Mouse (Mus musculus): ENCODE measurements at regions not wholly inside any gene's neighbourhood (a gene's known extent, or its start where the extent isn't known, plus 50 kb on each side); places are given as distances from the start of the nearest gene placed in this dataset.

GRCm38 (mm10) chr11:84706692-84707091 lies 112.6 kb downstream of the Mrm1 start:
- no peak for DNase-seq (ENCODE audit: extremely low spot score, low read depth, low spot score)

GRCm38 (mm10) chr11:84701319-84702175 lies 117.8 kb downstream of the Mrm1 start:
- no peak for DNase-seq (ENCODE audit: extremely low spot score, low read depth, low spot score)

- DNase-seq (ENCODE audit: extremely low spot score, low read depth, low spot score) = no peak
Measured at GRCm38 (mm10) chr11:84697521-84697920, 121.8 kb downstream of the Mrm1 start.

- no peak for DNase-seq (ENCODE audit: extremely low spot score, low read depth, low spot score)
Measured at GRCm38 (mm10) chr11:84692638-84693037, 126.7 kb downstream of the Mrm1 start.

- no peak for DNase-seq (ENCODE audit: extremely low spot score, low read depth, low spot score)
Measured at GRCm38 (mm10) chr11:84691410-84692148, 127.7 kb downstream of the Mrm1 start.

- no peak for DNase-seq (ENCODE audit: extremely low spot score, low read depth, low spot score)
Measured at GRCm38 (mm10) chr11:84686473-84686872, 132.8 kb downstream of the Mrm1 start.

- no peak for DNase-seq (ENCODE audit: extremely low spot score, low read depth, low spot score)
Measured at GRCm38 (mm10) chr11:84684325-84684724, 135.0 kb downstream of the Mrm1 start.

- no peak for DNase-seq (ENCODE audit: extremely low spot score, low read depth, low spot score)
Measured at GRCm38 (mm10) chr11:84682931-84683330, 136.4 kb downstream of the Mrm1 start.

GRCm38 (mm10) chr11:84676377-84677078 lies 142.8 kb downstream of the Mrm1 start:
- no peak for DNase-seq (ENCODE audit: extremely low spot score, low read depth, low spot score)

- DNase-seq (ENCODE audit: extremely low spot score, low read depth, low spot score) = no peak
Measured at GRCm38 (mm10) chr11:84672841-84673473, 146.4 kb downstream of the Mrm1 start.

- no peak for DNase-seq (ENCODE audit: extremely low spot score, low read depth, low spot score)
Measured at GRCm38 (mm10) chr11:84671585-84671984, 146.2 kb upstream of the Lhx1 start.

GRCm38 (mm10) chr11:84667711-84668110 lies 142.4 kb upstream of the Lhx1 start:
- no peak for DNase-seq (ENCODE audit: extremely low spot score, low read depth, low spot score)

- no peak for DNase-seq (ENCODE audit: extremely low spot score, low read depth, low spot score)
Measured at GRCm38 (mm10) chr11:84664258-84664657, 138.9 kb upstream of the Lhx1 start.

- peak; percentile 64 for DNase-seq (ENCODE audit: extremely low spot score, low read depth, low spot score)
Measured at GRCm38 (mm10) chr11:84661981-84662380, 136.6 kb upstream of the Lhx1 start.

GRCm38 (mm10) chr11:84660877-84661276 lies 135.5 kb upstream of the Lhx1 start:
- no peak for DNase-seq (ENCODE audit: extremely low spot score, low read depth, low spot score)

GRCm38 (mm10) chr11:84659370-84659937 lies 134.1 kb upstream of the Lhx1 start:
- DNase-seq (ENCODE audit: extremely low spot score, low read depth, low spot score) = no peak

GRCm38 (mm10) chr11:84653481-84653880 lies 128.1 kb upstream of the Lhx1 start:
- peak; percentile 12 for DNase-seq (ENCODE audit: extremely low spot score, low read depth, low spot score)

GRCm38 (mm10) chr11:84648899-84649298 lies 123.6 kb upstream of the Lhx1 start:
- no peak for DNase-seq (ENCODE audit: extremely low spot score, low read depth, low spot score)

GRCm38 (mm10) chr11:84647104-84647503 lies 121.8 kb upstream of the Lhx1 start:
- DNase-seq (ENCODE audit: extremely low spot score, low read depth, low spot score) = no peak

- no peak for DNase-seq (ENCODE audit: extremely low spot score, low read depth, low spot score)
Measured at GRCm38 (mm10) chr11:84643107-84643372, 117.7 kb upstream of the Lhx1 start.

Data from hindlimb bud, embryonic 11.5 days (tissue).